ENCODE assay signal across 26 mouse cellular contexts in genomic region chr12:31857784-31858183, GRCm38 (mm10).
DNase-seq lines count a peak whose midpoint lies in the region; TF ChIP-seq lines count a peak whose summit lies in the region.
"Had no signal": no experiment of that assay in that cellular context is flagged by ENCODE, and none has a peak within 500 bp of the region (broad histone marks: within the 10 kb centered on the region; RNA-seq: fewer than 3 reads in every experiment).

No protein-coding gene starts in this region.

- peak overlapping the region; percentile 36; the same call in 1 of the 2 replicates for H3K27ac ChIP-seq in layer of hippocampus, adult 2 months
- H3K27ac ChIP-seq: embryonic facial prominence, embryonic 10.5 days; embryonic facial prominence, embryonic 13.5 days; forebrain, embryonic 10.5 days; forebrain, embryonic 13.5 days; gastrocnemius, adult 2 months; heart, embryonic 15.5 days; hindbrain, embryonic 10.5 days; hindbrain, embryonic 13.5 days had no signal

- intact Hi-C loops in left cerebral cortex, postnatal 36 days (cut with DNase I): no loop called here

- no peak for TF ChIP-seq CTCF in layer of hippocampus, adult 2 months (conservative IDR thresholded peaks at IDR 0.05)

- DNase-seq in layer of hippocampus, adult 2 months (ENCODE audit: low spot score in 2 of 2): no peak
- DNase-seq in layer of hippocampus, adult 18-20 months (ENCODE audit: low spot score in 2 of 2): no peak
- peak; percentile 24 to 45 for DNase-seq in left cerebral cortex, postnatal 36 days (ENCODE audit: low spot score in 2 of 2)
- DNase-seq in left cerebral cortex, adult 8-10 months (ENCODE audit: low spot score in 2 of 2): no peak
- DNase-seq in brain, adult 2 months (ENCODE audit: low read depth, low spot score): peak; percentile 70
- peak; percentile 23 for DNase-seq in telencephalon, adult 2 months (ENCODE audit: low read depth, low spot score)
- DNase-seq: adrenal gland, adult 2 months; adrenal gland, postnatal 14 days; cerebellum, adult 11-12 months; cerebellum, adult 8-10 months; cerebellum, postnatal 10 days; cerebellum, postnatal 36 days; embryo, embryonic 11 days; gastrocnemius, adult 2 months; gastrocnemius, postnatal 14 days; heart, adult 11 months; heart, postnatal 10 days; heart, postnatal 36 days had no signal

- no peak overlapping the region for H3K4me3 ChIP-seq in layer of hippocampus, adult 2 months
- H3K4me3 ChIP-seq: embryonic facial prominence, embryonic 10.5 days; embryonic facial prominence, embryonic 13.5 days; erythroblast, embryonic 14.5 days; forebrain, embryonic 10.5 days; forebrain, embryonic 13.5 days; gastrocnemius, adult 2 months; heart, embryonic 15.5 days; hindbrain, embryonic 10.5 days; hindbrain, embryonic 13.5 days had no signal

Comparison
In these comparisons a context has a peak if more than half of its experiments do, and no peak if none do; other contexts are left out.
1. DNase-seq: peak in left cerebral cortex, postnatal 36 days (2 of 2), brain, adult 2 months (single experiment) and telencephalon, adult 2 months (single experiment); none in layer of hippocampus, adult 2 months (0 of 2), layer of hippocampus, adult 18-20 months (0 of 2) and left cerebral cortex, adult 8-10 months (0 of 2).